Mouse (Mus musculus): Measurements from ENCODE around the gene Sult2a8.
"Not testable (repeated sequence)": the region's sequence is repeated elsewhere in the genome, so short reads cannot be mapped to it uniquely, and the experiment has no call there.

Gene Sult2a8

DNA sequence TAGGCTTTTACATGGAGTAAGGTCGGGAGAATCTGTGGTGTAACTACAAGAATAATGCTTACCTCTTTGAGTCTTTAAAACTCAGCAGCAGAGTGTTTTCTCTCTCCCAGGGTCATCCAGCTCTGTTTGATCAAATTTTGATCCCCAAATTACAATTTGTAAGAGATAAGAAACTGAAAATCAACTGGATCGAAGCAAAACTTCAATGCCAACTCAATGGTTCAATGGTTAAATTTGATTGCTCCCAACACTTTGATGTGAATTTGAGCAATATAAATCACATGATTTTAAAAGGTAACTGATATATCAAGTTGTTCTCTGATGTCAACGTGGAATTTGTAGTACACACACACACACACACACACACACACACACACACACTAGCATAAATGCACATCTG is at the start of gene Sult2a8:
Gene Sult2a8, minus strand, starts transcription at position 236 of the 400 bp plus-strand sequence.
- no peak for DNase-seq (ENCODE audit: low read depth, low spot score)

DNA sequence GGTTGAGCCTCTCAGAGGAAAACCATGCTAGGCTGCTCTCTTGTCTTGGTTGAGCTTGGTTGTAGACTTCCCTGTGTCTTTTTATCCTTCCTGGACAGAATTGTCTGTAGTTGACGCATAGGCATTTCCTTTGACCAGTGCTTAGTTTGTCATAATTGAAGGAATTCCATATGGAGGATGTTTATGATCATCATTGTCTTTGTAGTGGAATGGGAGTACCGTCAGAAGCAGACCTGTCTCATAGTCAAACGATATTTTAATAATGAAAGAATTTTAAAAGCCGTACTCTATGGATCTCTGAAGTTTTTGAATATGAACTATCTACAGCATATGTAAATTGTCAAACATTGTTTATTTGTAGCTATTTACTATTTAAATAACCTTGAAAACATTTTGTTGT is 47.6 kb upstream of the Sult2a8 start, which contains the start of gene Sult2a7:
Gene Sult2a7, minus strand, starts transcription at position 101 of the 400 bp plus-strand sequence.
- no peak for DNase-seq (ENCODE audit: low read depth, low spot score)

DNA sequence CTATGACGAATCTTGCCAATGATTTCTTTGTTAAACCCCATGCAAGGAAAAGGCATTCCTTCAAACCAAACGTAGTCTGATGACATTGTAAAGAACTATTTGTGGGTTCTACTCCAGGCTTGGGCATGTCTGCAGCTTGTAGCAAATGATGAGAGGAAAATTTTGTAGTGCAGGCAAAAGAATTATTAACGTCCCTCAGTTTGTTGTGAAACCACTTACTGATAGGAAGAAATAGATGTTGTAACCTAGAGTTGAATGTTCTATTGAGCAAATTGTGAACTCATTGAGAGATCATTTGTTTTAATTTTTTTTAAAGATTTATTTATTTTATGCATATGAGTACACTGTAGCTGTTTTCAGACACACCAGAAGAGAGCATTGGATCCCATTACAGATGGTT is 46.3 kb upstream of the Sult2a8 start:
- no peak for DNase-seq (ENCODE audit: low read depth, low spot score)

DNA sequence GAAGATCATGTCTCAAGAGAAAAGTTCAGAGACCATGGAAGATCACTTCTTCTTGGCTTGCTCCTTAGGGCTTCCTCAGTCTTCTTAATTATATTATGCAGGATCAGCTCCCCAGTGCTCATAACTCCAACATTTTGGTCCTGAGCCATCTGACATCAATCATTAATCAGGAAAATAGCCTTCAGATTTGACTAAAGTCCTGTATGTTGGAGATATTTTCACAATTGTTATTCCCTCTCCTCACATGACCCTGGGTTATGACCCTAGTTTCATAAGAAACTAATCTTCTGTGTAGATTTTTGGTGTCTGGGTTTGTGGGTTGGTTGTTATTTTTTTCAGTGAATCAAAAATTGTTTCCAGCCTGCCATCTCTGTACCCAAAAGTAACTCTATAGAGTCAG is 7.0 kb downstream of the Sult2a8 start:
- DNase-seq (ENCODE audit: low read depth, low spot score) = no peak

DNA sequence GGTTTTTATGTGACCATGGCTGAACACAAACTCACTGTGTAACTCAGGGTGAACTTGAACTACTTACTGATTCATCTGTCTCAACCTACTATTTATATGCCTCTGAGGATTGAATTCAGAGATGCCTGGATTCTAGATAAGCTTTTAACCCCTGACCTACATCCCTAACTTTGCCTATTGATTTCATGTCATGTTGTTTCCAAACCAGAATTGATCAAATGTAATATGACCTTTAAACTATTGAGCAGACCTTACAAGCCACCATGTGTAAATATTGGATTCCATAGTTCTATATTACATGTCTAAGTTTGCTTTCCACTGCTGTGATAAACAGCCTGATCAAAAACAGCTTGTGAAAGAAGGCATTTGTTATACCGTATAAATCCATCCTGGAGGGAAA is 8.1 kb downstream of the Sult2a8 start:
- DNase-seq (ENCODE audit: low read depth, low spot score) = no peak

DNA sequence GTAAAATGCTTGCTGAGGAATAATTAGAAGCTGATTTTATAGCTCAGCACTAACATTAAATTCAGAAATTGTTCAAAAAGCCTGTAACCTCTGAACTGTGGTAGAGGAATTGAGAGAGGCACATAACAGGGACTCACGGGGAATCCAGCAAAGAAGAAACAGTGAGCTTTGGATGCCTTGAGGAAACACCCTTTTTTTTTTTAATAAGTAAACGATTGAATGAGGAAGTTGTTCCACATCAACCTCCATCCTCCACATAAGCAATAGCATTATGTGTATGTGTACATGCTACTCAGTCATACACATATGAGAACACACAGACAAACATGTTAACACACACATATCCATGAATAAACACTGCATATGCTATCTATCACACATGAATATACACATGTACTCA is 8.5 kb downstream of the Sult2a8 start:
- DNase-seq (ENCODE audit: low read depth, low spot score) = no peak

DNA sequence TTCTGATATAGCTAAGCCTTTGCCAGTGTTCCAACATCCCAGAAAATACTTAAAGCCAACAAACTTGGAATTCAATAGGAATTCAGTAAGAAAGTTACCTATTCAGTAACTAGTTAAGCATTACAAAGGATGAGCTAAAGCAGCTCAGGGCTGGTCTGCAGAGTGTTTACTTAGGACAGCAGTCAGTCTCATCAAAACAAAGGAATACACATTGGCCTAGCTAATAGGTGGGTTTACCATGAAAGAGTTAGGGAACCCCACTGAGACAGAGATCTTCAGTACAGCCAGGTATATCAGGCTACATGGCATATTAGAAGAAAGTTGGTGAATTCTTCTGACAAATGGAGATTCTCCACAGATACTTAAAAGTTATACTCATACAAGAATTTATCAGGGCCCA is 47.2 kb downstream of the Sult2a8 start:
- DNase-seq (ENCODE audit: low read depth, low spot score) = not testable (repeated sequence)

DNA sequence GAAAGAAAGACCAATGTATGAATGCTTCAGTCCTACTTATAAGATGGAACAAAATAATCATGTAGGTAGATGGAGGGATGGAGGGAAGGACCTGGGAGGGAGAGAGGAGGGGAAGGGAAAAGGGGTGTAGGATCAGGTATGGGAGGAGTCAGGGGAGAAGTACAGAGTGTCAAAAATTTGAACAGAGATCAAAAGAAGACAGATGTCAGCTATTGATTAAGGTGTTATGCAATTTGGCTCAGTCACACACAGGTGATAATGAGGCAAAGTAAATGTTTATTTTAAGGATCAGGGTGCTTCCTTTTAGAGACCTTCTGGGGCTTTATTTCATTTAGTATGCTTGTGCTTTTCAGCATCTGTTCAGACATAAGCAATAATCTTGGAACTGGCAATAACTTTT is 50.1 kb downstream of the Sult2a8 start:
- no peak for DNase-seq (ENCODE audit: low read depth, low spot score)

All from 3T3-L1 (cell line).